Mouse (Mus musculus) ES-E14 (cell line): ENCODE results near the gene Akap2. TPM values are rescaled to one million over a fixed set of nuclear protein-coding genes. Genes with fewer than 3 reads are reported as not detected.
A peak's percentile ranks its signal among the peaks of the same experiment; 100 is the strongest.

ENCODE experiments used
- DNase-seq: peaks from one replicate; pipeline ENCODE4 v3.0.0-alpha.2; 2013; ENCODE audit warnings: low read depth, low spot score
- H3K27ac ChIP-seq: 2 replicates; pipeline ENCODE4 v1.5.1; 2012; ENCODE audit warnings: low read depth, mild to moderate bottlenecking, low read length, moderate library complexity, mixed read lengths; ENCODE audit not compliant: poor library complexity, insufficient read depth, severe bottlenecking
- H3K36me3 ChIP-seq: 2 replicates; pipeline ENCODE4 v1.6.1; 2012; ENCODE audit warnings: mild to moderate bottlenecking, low read length, moderate library complexity, mixed read lengths; ENCODE audit not compliant: control insufficient read depth, poor library complexity, insufficient read depth, severe bottlenecking
- H3K4me1 ChIP-seq, 2 experiments: fragments of 150-350 bp in 1 of 2; sonication (generic) in 1 of 2; 2 replicates each; pipeline ENCODE4 v1.6.1; 2012; ENCODE audit warnings: low read length in 2 of 2, mild to moderate bottlenecking in 1 of 2, mixed read lengths in 1 of 2; ENCODE audit not compliant: control insufficient read depth in 2 of 2, insufficient read depth in 2 of 2, poor library complexity in 1 of 2
- H3K4me3 ChIP-seq, 2 experiments: fragments of 150-350 bp in 1 of 2; sonication (generic) in 1 of 2; 2 replicates each; pipeline ENCODE4 v1.5.1; 2012; ENCODE audit warnings: low read length in 2 of 2, low read depth in 1 of 2, mild to moderate bottlenecking in 1 of 2, mixed read lengths in 1 of 2; ENCODE audit not compliant: insufficient read depth in 1 of 2, poor library complexity in 1 of 2, severe bottlenecking in 1 of 2
- H3K9ac ChIP-seq: 2 replicates; pipeline ENCODE4 v1.6.1; 2012; ENCODE audit warnings: low read depth, mild to moderate bottlenecking, low read length, mixed read lengths; ENCODE audit not compliant: poor library complexity, insufficient read depth, severe bottlenecking
- H3K9me3 ChIP-seq: fragments of 150-350 bp; sonication (generic); 2 replicates; pipeline ENCODE4 v1.6.1; 2012; ENCODE audit warnings: low read depth, mild to moderate bottlenecking, low read length; ENCODE audit not compliant: control insufficient read depth, insufficient read depth
- CHD2 ChIP-seq: IDR thresholded peaks from 2 replicates; pipeline ENCODE4 v1.6.1; 2014; ENCODE audit warnings: mild to moderate bottlenecking, low read depth, low read length, inconsistent platforms
- HCFC1 ChIP-seq: IDR thresholded peaks from 2 replicates; pipeline ENCODE4 v1.6.1; 2012; ENCODE audit warnings: low read length, inconsistent platforms, borderline replicate concordance; ENCODE audit not compliant: insufficient read depth
- MAFK ChIP-seq: IDR thresholded peaks from 2 replicates; pipeline ENCODE4 v1.6.1; 2014; ENCODE audit warnings: mild to moderate bottlenecking, low read depth, low read length, inconsistent platforms; ENCODE audit not compliant: insufficient read depth
- ZC3H11A ChIP-seq: IDR thresholded peaks from 2 replicates; pipeline ENCODE4 v1.6.1; 2012; ENCODE audit warnings: low read depth, mild to moderate bottlenecking, inconsistent platforms, low read length, borderline replicate concordance
- ZNF384 ChIP-seq: IDR thresholded peaks from 2 replicates; pipeline ENCODE4 v1.6.1; 2012; ENCODE audit warnings: low read depth, low read length, inconsistent platforms
- in situ Hi-C, 2 experiments: fragments of 600-800 bp; cut with MboI; formaldehyde crosslinking; loops; one replicate each; pipeline ENCODE4 v1.15.1; 2025; ENCODE audit warnings: low sequenced_read_pairs in 2 of 2, inconsistent platforms in 1 of 2; ENCODE audit not compliant: unreplicated experiment in 2 of 2
- total RNA-seq: library from RNA; depleted of rRNA; stranded (reverse); fragments of 300-350 nt; gene quantifications from 2 replicates; pipeline ENCODE4 v1.2.3, GENCODE M21; 2012

Gene Akap2
- total RNA-seq, 1 experiment = 35.7 TPM

GRCm38 (mm10) chr4:57755085-57755484, 37.6 kb downstream of the Akap2 start:
- no peak for TF ChIP-seq ZC3H11A
- no peak for TF ChIP-seq MAFK
- TF ChIP-seq ZNF384 = no peak
- no peak for TF ChIP-seq CHD2
- TF ChIP-seq HCFC1 = no peak
- Histone ChIP-seq H3K27ac (0 out of 2 replicates have a peak overlapping the region, but pooled peaks have one; percentile 26), H3K4me1 (peaks cover 0 to 4% of the 10 kb centered on the region in 2 experiments; a peak in 1 of 4 replicates), H3K9ac (no peak overlapping the region), H3K9me3 (no peaks in the 10 kb centered on the region), H3K4me3 (no peak overlapping the region), H3K36me3 (no peaks in the 10 kb centered on the region)
- DNase-seq = no peak
- in situ Hi-C loops = no loop called here

- Histone ChIP-seq H3K36me3 (no peaks in the 10 kb centered on the region), H3K4me1 (no peaks in the 10 kb centered on the region), H3K4me3 (peak overlapping the region in 1 of 2 experiments; percentile 31; a peak in 2 of 4 replicates), H3K27ac (no peak overlapping the region), H3K9ac (no peak overlapping the region), H3K9me3 (no peaks in the 10 kb centered on the region)
- no peak for DNase-seq
- in situ Hi-C loops = no loop called here
- TF ChIP-seq HCFC1 = no peak
- TF ChIP-seq CHD2 = no peak
- TF ChIP-seq ZNF384 = no peak
- TF ChIP-seq ZC3H11A = no peak
- no peak for TF ChIP-seq MAFK
Observed at GRCm38 (mm10) chr4:57757997-57758396, 40.5 kb downstream of the Akap2 start.

GRCm38 (mm10) chr4:57762424-57762823, 45.0 kb downstream of the Akap2 start:
- H3K9ac ChIP-seq = no peak overlapping the region
- in situ Hi-C loops = no loop called here
- H3K27ac ChIP-seq = no peak overlapping the region

GRCm38 (mm10) chr4:57764392-57764791, 46.9 kb downstream of the Akap2 start:
- Histone ChIP-seq H3K27ac (no peak overlapping the region), H3K4me3 (no peak overlapping the region), H3K9ac (no peak overlapping the region), H3K36me3 (no peaks in the 10 kb centered on the region), H3K4me1 (no peaks in the 10 kb centered on the region; a peak in 1 of 4 replicates), H3K9me3 (no peaks in the 10 kb centered on the region)
- in situ Hi-C loops = no loop called here
- no peak for TF ChIP-seq MAFK
- TF ChIP-seq ZC3H11A = no peak
- TF ChIP-seq HCFC1 = no peak
- no peak for TF ChIP-seq CHD2
- TF ChIP-seq ZNF384 = no peak
- DNase-seq = no peak

More at GRCm38 (mm10) chr4:57762424-57762823, 45.0 kb downstream of the Akap2 start:
- TF ChIP-seq ZNF384 (no peak), ZC3H11A (no peak), MAFK (no peak), HCFC1 (no peak), CHD2 (no peak)
- Histone ChIP-seq H3K4me3 (no peak overlapping the region), H3K36me3 (no peaks in the 10 kb centered on the region), H3K4me1 (no peaks in the 10 kb centered on the region), H3K9me3 (no peaks in the 10 kb centered on the region)
- DNase-seq = no peak
